Mouse (Mus musculus) limb, embryonic 14.5 days (tissue): ENCODE data around the gene Psmb6. TPM values are rescaled to one million over a fixed set of nuclear protein-coding genes. Genes with fewer than 3 reads are reported as not detected.
"Not testable (repeated sequence)": the region's sequence is repeated elsewhere in the genome, so short reads cannot be mapped to it uniquely, and the experiment has no call there.

Source experiments
- ATAC-seq: fragments of 200-750 bp; cut with Nextera tagmentation; 2 replicates; pipeline ENCODE4 v1.8.0; 2017; ENCODE audit warnings: low read depth, moderate number of reproducible peaks, moderate TSS enrichment; ENCODE audit not compliant: low FRiP score
- DNase-seq: peaks from one replicate; pipeline ENCODE4 v3.0.0-alpha.2; 2015; ENCODE audit warnings: low spot score
- H3K27ac ChIP-seq: fragments of 300-500 bp; sonication (generic); replicated peaks from 2 replicates; pipeline ENCODE4 v1.5.1; 2014; ENCODE audit warnings: low read depth, mild to moderate bottlenecking, low read length, moderate library complexity, mixed read lengths
- H3K27me3 ChIP-seq: fragments of 300-500 bp; sonication (generic); 2 replicates; pipeline ENCODE4 v1.6.1; 2014; ENCODE audit warnings: low read length, mixed read lengths; ENCODE audit not compliant: control insufficient read depth, insufficient read depth
- H3K36me3 ChIP-seq: fragments of 300-500 bp; sonication (generic); 2 replicates; pipeline ENCODE4 v1.6.1; 2014; ENCODE audit warnings: mild to moderate bottlenecking, low read length, moderate library complexity, mixed read lengths; ENCODE audit not compliant: control insufficient read depth, insufficient read depth
- H3K4me1 ChIP-seq: fragments of 300-500 bp; sonication (generic); 2 replicates; pipeline ENCODE4 v1.6.1; 2014; ENCODE audit warnings: antibody characterized with exemption, low read length, mixed read lengths; ENCODE audit not compliant: control insufficient read depth, insufficient read depth
- H3K4me2 ChIP-seq: fragments of 300-500 bp; sonication (generic); replicated peaks from 2 replicates; pipeline ENCODE4 v1.6.1; 2014; ENCODE audit warnings: low read depth, mild to moderate bottlenecking, low read length, moderate library complexity; ENCODE audit not compliant: severe bottlenecking
- H3K4me3 ChIP-seq: fragments of 300-500 bp; sonication (generic); replicated peaks from 2 replicates; pipeline ENCODE4 v1.5.1; 2014; ENCODE audit warnings: low read length
- H3K9ac ChIP-seq: fragments of 300-500 bp; sonication (generic); 2 replicates; pipeline ENCODE4 v1.6.1; 2014; ENCODE audit warnings: mild to moderate bottlenecking, low read depth, low read length, moderate library complexity; ENCODE audit not compliant: severe bottlenecking
- H3K9me3 ChIP-seq: fragments of 300-500 bp; sonication (generic); 2 replicates; pipeline ENCODE4 v1.6.1; 2016; ENCODE audit warnings: low read length; ENCODE audit not compliant: control insufficient read depth
- POLR2A ChIP-seq: fragments of 200-500 bp; IDR thresholded peaks from 2 replicates; pipeline ENCODE4 v1.8.0; 2012; ENCODE audit warnings: inconsistent platforms, mild to moderate bottlenecking, moderate library complexity, borderline replicate concordance; ENCODE audit not compliant: insufficient read depth, insufficient read length; ENCODE audit errors: extremely low read depth
- WGBS: fragments of 180-500 bp; shearing (Covaris S2); extraction: QIAGEN DNeasy Blood & Tissue Kit; methylation state at CpG from one replicate; pipeline ENCODE4 v1.1.7; 2014; 5-methylcytosine and 5-hydroxymethylcytosine counted together
- polyA plus RNA-seq, 2 experiments: library from polyadenylated mRNA; depleted of rRNA in 1 of 2; stranded (reverse) in 1 of 2; unstranded in 1 of 2; fragments of >200 nt; fragmentation: Nextera tagmentation in 1 of 2; extraction: Ambion mirVana in 1 of 2; gene quantifications; 2 replicates each; pipeline versions ENCODE4 v1.2.1 to v1.2.3; 2012 to 2014

Gene Psmb6
- polyA plus RNA-seq, 2 experiments, result 421 to 779 TPM

DNA sequence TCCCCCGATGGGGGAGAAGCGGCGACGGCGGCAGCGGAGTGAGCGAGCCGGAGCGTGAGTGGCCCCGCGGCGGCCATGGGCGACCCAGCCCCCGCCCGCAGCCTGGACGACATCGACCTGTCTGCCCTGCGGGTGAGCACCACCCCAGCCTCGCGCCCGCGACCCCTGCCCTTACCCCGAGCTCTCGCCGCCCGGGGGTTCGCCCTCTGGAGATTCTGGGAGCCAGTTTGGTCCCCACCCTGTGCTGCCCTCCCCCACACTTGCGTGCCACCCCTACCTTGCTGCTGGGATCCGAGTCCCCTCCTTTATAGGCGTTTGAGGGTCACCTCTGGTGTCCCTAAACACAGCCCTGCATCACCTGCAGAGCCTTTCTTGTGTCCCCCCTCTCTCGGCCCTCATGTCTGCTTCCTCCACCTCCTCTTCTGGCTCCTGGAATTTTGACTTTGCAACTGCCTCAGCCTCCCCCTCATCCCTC, 37.9 kb downstream of the Psmb6 start:
- Histone ChIP-seq H3K9me3 (no peaks in the 10 kb centered on the region), H3K27me3 (no peaks in the 10 kb centered on the region), H3K4me1 (peaks cover 21% of the 10 kb centered on the region), H3K4me3 (peak overlapping the region; percentile 93), H3K27ac (peak overlapping the region; percentile 70), H3K4me2 (peak overlapping the region; percentile 91), H3K36me3 (0 out of 2 replicates have a peak, but pooled peaks cover 2% of the 10 kb centered on the region), H3K9ac (peak overlapping the region; percentile 79)
- ATAC-seq (peak; percentile 4; the same call in 1 of the 2 replicates), DNase-seq (no peak)
- no peak for TF ChIP-seq POLR2A
- WGBS, result 0% methylated on average over 4 of the region's 31 CpGs

DNA sequence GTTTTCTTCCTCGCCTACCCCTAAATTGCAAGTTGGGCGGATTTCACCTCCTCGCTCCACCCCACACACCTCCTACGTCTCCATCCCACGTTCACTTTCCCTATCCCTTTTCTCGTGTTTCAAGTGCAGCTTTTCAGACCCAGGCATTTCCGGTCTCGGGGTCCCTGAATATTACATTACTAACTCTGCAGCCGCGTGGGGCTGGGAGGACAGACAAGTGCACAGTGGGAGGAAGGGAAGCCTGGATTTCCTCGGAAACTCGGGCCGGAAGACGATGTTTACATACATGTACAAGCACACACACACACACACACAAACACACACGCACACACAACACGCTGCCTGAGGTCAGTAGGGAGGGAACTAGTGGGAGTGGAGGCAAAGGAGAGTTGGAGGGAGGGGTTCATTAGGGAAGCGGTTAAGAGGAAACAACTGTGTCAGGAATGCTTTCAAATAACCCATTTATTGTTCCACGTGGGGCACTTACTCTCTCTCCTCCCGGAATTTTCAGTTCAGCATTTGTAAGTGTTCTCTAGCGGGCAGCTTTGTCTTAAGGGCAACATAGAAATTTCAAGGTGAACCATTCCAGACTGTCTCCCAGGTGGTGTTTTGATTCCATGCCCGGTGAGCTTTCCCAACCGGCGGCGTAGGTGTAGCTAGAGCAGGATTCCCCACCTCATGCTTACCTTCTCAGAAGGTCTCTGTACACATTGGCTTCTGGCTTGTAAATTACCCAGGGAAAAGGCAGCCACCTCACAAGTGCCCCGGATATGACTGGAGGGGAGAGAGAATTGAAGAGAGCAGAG, 38.5 kb downstream of the Psmb6 start:
- Histone ChIP-seq H3K4me2 (peak overlapping the region; percentile 91), H3K27ac (peak overlapping the region; percentile 70), H3K27me3 (no peaks in the 10 kb centered on the region), H3K36me3 (0 out of 2 replicates have a peak, but pooled peaks cover 3% of the 10 kb centered on the region), H3K4me1 (peaks cover 21% of the 10 kb centered on the region), H3K9ac (peak overlapping the region; percentile 79), H3K4me3 (peak overlapping the region; percentile 93), H3K9me3 (no peaks in the 10 kb centered on the region)
- DNase-seq (no peak), ATAC-seq (no peak)
- no peak for TF ChIP-seq POLR2A
- 1% methylated on average over 25 of the region's 25 CpGs for WGBS

DNA sequence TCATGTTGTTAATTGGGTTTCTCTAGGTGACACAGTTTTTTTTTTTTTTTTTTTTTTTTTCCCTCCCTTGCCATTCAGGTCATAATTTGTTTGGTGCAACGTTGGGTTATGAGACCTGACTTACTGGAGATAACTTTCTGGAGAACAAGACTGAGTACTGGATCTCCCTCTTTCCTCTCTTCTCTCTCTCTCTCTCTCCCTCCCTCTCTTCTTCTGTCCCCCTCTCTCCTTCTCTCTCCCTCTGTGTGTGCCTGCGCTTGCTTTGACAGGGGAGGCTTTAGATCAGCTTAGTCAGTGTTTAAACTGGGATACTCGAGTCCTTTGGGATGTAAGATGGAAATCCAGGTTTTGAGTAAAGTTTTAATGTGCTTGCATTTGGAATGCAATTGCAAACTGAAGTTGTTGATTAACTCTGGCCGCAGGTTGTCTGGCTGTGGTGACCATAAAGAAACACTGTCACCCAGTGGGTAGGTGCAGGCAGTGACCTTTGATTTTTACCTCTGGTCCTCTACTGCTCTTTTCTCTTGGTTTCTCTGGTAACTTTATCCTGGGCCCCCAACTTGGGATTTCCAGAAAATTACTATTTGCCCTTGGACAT, 39.2 kb downstream of the Psmb6 start:
- no peak for TF ChIP-seq POLR2A
- no peak for ATAC-seq
- Histone ChIP-seq H3K4me3 (peak overlapping the region; percentile 93), H3K27me3 (no peaks in the 10 kb centered on the region), H3K9ac (peak overlapping the region; percentile 79; the same call in 1 of the 2 replicates), H3K9me3 (no peaks in the 10 kb centered on the region), H3K4me1 (peaks cover 21% of the 10 kb centered on the region), H3K36me3 (0 out of 2 replicates have a peak, but pooled peaks cover 3% of the 10 kb centered on the region), H3K4me2 (peak overlapping the region; percentile 91), H3K27ac (no peak overlapping the region)
- 28% methylated on average over 4 of the region's 4 CpGs for WGBS
- no peak for DNase-seq

DNA sequence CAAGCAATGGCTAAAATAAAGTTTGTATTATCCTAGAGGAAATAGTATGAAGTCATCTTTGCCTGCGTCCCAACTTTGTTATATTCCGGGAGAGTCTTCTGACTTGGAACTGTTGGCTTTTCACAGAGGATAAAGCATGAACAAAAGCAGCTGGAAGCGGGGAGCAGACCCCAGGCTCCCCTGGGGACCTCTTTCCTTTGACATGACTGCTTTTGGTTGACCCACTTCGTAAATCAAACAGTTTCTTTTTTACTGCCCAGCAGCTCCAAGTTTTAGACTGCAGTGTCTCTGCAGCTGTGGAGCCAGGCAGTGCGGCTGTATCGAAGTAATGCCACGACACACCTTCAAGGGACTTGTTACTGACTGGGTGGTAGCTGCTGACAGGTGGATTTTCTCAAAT, 41.4 kb downstream of the Psmb6 start:
- no peaks in the 10 kb centered on the region for H3K9me3 ChIP-seq
- no peak overlapping the region for H3K27ac ChIP-seq
- H3K36me3 ChIP-seq, result 0 out of 2 replicates have a peak, but pooled peaks cover 3% of the 10 kb centered on the region
- ATAC-seq, result no peak
- peaks cover 21% of the 10 kb centered on the region for H3K4me1 ChIP-seq
- 52% methylated on average over 7 of the region's 7 CpGs for WGBS
- H3K9ac ChIP-seq, result no peak overlapping the region
- no peak for TF ChIP-seq POLR2A
- no peaks in the 10 kb centered on the region for H3K27me3 ChIP-seq
- DNase-seq, result no peak
- H3K4me3 ChIP-seq, result no peak overlapping the region
- no peak overlapping the region for H3K4me2 ChIP-seq

DNA sequence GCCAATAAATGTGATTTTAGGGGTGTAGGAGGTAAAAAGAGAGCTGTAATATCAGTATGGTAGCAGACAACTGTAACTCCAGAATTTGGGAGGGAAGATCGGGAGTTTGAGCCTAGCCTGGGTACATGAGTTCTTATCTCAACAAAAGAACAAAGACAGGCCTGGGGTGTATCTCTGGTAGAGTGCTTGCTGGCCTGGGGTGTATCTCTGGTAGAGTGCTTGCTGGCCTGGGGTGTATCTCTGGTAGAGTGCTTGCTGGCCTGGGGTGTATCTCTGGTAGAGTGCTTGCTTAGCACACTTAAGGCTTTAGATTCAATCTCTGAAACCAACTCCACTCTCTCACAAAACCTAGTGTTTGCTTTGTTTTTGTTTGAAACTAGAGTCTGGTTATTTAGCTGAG, 45.4 kb downstream of the Psmb6 start:
- H3K4me2 ChIP-seq, DNase-seq, H3K27me3 ChIP-seq, H3K27ac ChIP-seq, H3K36me3 ChIP-seq, H3K9ac ChIP-seq, H3K9me3 ChIP-seq, H3K4me3 ChIP-seq, ATAC-seq: not testable (repeated sequence)
- peaks cover 12% of the 10 kb centered on the region for H3K4me1 ChIP-seq
- 93% methylated on average over 1 of the region's 1 CpGs for WGBS
